Mouse (Mus musculus): ENCODE data around the gene 4932415D10Rik. TPM values are rescaled to one million over a fixed set of nuclear protein-coding genes. Genes with fewer than 3 reads are reported as not detected.

The 4932415D10Rik gene
- polyA plus RNA-seq (2012; rRNA removed): 0.01 TPM in 1 of 2 replicates, not detected in the other

DNA sequence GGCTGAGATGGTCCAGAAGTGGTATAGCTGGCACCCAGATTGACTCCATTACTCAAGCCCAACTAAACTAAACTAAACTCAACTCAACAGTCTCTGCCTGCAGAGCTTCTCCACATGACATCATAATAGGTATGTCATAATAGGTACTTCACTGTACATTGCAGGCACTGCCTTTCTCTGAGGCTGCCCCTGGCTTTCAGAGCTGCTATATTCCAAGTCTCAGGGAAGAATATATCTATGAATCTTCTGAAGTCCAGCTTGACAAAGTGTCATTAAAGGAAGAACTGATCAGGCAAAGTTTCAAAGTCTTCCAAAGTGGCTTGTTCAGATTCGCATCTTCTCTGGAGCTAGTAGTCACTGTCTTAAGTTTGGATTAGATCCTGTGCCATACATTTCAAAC is at the start of gene 4932415D10Rik:
Gene 4932415D10Rik (minus strand): TSS at position 101 of the 400 bp plus-strand sequence.
- Histone ChIP-seq H3K27me3 (replicated peaks; ENCODE audit: control insufficient read depth, insufficient read depth, low read length) (no peaks in the 10 kb centered on the region), H3K4me1 (ENCODE audit: control insufficient read depth, insufficient read depth, low read length) (no peaks in the 10 kb centered on the region), H3K36me3 (ENCODE audit: control insufficient read depth, insufficient read depth, low read length) (no peaks in the 10 kb centered on the region), H3K27ac (ENCODE audit: insufficient read depth, low read depth, low read length) (no peak within 1 kb of the TSS), H3K4me3 (ENCODE audit: insufficient read depth, low read depth, low read length) (no peak within 1 kb of the TSS)
- 94% methylated on average over 1 of the region's 1 CpGs for WGBS
- no peak for TF ChIP-seq CTCF (conservative IDR thresholded peaks at IDR 0.05; ENCODE audit: insufficient read depth, insufficient read length, low read depth, low read length)
- no peak for TF ChIP-seq POLR2A (IDR thresholded peaks at IDR 0.05; ENCODE audit: low read depth, low read length)
- no peak for DNase-seq

DNA sequence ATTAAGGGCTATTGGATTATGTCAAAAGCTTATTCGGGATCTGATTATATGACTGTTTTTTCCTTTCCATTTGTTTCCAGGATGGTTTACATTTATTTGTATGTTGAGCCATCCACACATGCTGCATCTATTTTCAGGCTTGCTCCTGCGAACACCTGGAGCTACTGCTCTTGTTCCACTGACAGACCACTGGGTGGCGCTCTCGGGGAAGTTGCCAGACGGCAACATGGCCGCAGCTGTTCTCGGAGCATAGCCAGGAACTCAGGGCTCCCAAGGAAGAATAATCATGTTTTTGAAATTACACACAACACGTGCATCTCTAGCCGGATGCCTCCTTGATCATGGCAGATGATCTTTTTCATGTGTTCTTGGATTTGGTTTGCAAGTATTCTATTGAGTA is 45.5 kb upstream of the 4932415D10Rik start:
- 93% methylated on average over 9 of the region's 9 CpGs for WGBS
- peaks cover 4% of the 10 kb centered on the region; the same call in 1 of the 2 replicates for H3K36me3 ChIP-seq (ENCODE audit: control insufficient read depth, insufficient read depth, low read length)
- no peaks in the 10 kb centered on the region for H3K4me1 ChIP-seq (ENCODE audit: control insufficient read depth, insufficient read depth, low read length)
- no peaks in the 10 kb centered on the region for H3K27me3 ChIP-seq (replicated peaks; ENCODE audit: control insufficient read depth, insufficient read depth, low read length)
- TF ChIP-seq POLR2A (IDR thresholded peaks at IDR 0.05; ENCODE audit: low read depth, low read length) (no peak), CTCF (conservative IDR thresholded peaks at IDR 0.05; ENCODE audit: insufficient read depth, insufficient read length, low read depth, low read length) (no peak)
- H3K27ac ChIP-seq (ENCODE audit: insufficient read depth, low read depth, low read length): no peak overlapping the region
- no peak for DNase-seq
- H3K4me3 ChIP-seq (ENCODE audit: insufficient read depth, low read depth, low read length): no peak overlapping the region

DNA sequence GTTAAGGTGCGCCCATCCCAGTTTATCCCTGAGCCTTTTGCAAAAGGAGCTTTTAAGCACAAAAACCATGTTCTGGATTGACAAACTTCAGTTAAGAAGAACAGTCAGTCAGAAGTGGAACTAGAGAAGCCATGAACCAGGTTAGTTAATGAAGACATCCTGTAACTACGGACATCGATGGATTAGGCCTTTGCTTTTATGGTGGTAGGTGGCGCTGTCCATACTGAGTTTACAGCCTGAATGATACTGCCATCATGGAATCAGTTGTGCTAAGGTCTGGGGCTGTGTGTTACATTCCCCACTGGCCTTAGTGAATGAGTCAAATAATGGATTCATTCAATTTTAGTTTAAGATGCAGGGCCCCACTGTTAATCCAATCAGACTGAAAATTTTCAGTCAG is 39.0 kb upstream of the 4932415D10Rik start:
- no peak overlapping the region for H3K27ac ChIP-seq (ENCODE audit: insufficient read depth, low read depth, low read length)
- H3K4me3 ChIP-seq (ENCODE audit: insufficient read depth, low read depth, low read length): no peak overlapping the region
- 96% methylated on average over 4 of the region's 4 CpGs for WGBS
- TF ChIP-seq POLR2A (IDR thresholded peaks at IDR 0.05; ENCODE audit: low read depth, low read length): no peak
- no peak for TF ChIP-seq CTCF (conservative IDR thresholded peaks at IDR 0.05; ENCODE audit: insufficient read depth, insufficient read length, low read depth, low read length)
- no peaks in the 10 kb centered on the region for H3K4me1 ChIP-seq (ENCODE audit: control insufficient read depth, insufficient read depth, low read length)
- H3K36me3 ChIP-seq (ENCODE audit: control insufficient read depth, insufficient read depth, low read length): no peaks in the 10 kb centered on the region
- DNase-seq: no peak
- no peaks in the 10 kb centered on the region for H3K27me3 ChIP-seq (replicated peaks; ENCODE audit: control insufficient read depth, insufficient read depth, low read length)

DNA sequence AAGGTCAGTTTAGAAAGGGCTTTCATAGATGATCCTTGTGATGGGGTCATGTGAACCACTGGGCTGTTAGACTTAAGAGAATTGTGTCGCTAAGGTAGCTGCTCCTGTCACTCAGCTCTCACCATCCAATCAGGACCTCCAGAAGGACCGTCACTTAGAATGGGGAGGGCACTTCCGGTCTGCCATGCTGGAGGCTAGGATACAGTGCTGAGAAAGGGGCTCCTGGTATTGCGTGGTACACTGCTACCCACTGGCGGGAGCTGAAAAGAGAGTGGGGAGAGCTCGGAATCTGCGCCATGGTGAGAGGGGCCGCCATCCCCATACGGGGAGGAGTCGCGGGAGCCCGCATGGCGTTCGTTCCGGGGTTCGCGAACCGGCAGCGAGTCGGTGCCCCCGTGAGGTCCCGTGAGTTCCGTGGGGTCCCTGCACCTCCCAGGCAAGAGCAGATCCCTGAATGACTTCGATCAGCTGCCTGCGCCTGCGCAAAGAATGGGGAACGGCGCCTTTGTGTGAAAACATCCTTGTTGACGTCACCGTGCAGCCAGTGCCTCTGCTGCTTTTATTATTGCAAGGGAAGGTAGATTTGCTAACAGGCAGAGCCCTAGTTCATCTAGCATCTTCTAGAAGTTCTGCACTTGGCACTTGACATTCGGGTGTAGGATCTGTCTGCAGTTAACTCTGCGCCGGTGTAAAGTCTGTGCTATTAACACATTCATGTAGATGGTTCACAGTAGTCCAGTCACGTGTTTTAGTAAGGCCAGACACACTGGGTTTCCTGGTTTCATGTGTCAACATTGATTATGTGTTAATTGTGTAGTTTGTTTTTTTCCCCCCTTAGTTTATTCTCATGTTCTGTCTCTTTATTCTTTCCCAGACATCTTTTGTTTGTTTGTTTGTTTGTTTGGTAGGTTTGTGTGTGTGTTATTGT is 38.0 kb upstream of the 4932415D10Rik start, which contains the start of gene Gm4924:
Gene Gm4924 (plus strand): TSS at position 173 of the 928 bp plus-strand sequence.
- no peak for TF ChIP-seq CTCF (conservative IDR thresholded peaks at IDR 0.05; ENCODE audit: insufficient read depth, insufficient read length, low read depth, low read length)
- TF ChIP-seq POLR2A (IDR thresholded peaks at IDR 0.05; ENCODE audit: low read depth, low read length): no peak
- H3K36me3 ChIP-seq (ENCODE audit: control insufficient read depth, insufficient read depth, low read length): no peaks in the 10 kb centered on the region
- H3K27ac ChIP-seq (ENCODE audit: insufficient read depth, low read depth, low read length): no peak within 1 kb of the TSS
- H3K27me3 ChIP-seq (replicated peaks; ENCODE audit: control insufficient read depth, insufficient read depth, low read length): no peaks in the 10 kb centered on the region
- DNase-seq: peak; percentile 89
- peak within 1 kb of the TSS; percentile 67 for H3K4me3 ChIP-seq (ENCODE audit: insufficient read depth, low read depth, low read length)
- WGBS: 3% methylated on average over 34 of the region's 34 CpGs
- H3K4me1 ChIP-seq (ENCODE audit: control insufficient read depth, insufficient read depth, low read length): no peaks in the 10 kb centered on the region

DNA sequence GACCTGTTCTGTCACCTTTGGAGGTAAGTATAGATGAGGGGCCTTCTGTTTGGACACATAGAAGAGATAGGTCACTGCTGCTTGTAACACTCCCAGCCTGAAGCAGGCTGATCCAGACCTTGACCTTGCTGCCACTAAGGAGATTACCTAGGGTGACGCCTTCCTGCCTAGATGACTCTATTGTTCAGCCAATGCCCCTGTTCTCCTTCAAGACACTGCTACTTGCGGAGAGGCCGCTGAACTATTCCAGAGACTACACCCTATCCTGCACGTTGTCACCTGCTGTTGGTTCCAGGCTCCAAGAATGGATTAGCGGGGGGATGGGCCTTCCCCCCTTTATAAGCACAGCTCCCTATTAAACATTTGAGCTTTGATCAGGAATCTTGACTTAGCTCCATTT is 13.4 kb upstream of the 4932415D10Rik start:
- no peaks in the 10 kb centered on the region for H3K27me3 ChIP-seq (replicated peaks; ENCODE audit: control insufficient read depth, insufficient read depth, low read length)
- no peak for DNase-seq
- no peaks in the 10 kb centered on the region for H3K4me1 ChIP-seq (ENCODE audit: control insufficient read depth, insufficient read depth, low read length)
- H3K36me3 ChIP-seq (ENCODE audit: control insufficient read depth, insufficient read depth, low read length): no peaks in the 10 kb centered on the region
- H3K4me3 ChIP-seq (ENCODE audit: insufficient read depth, low read depth, low read length): no peak overlapping the region
- H3K27ac ChIP-seq (ENCODE audit: insufficient read depth, low read depth, low read length): no peak overlapping the region
- TF ChIP-seq POLR2A (IDR thresholded peaks at IDR 0.05; ENCODE audit: low read depth, low read length) (no peak), CTCF (conservative IDR thresholded peaks at IDR 0.05; ENCODE audit: insufficient read depth, insufficient read length, low read depth, low read length) (no peak)
- WGBS: 87% methylated on average over 5 of the region's 5 CpGs

DNA sequence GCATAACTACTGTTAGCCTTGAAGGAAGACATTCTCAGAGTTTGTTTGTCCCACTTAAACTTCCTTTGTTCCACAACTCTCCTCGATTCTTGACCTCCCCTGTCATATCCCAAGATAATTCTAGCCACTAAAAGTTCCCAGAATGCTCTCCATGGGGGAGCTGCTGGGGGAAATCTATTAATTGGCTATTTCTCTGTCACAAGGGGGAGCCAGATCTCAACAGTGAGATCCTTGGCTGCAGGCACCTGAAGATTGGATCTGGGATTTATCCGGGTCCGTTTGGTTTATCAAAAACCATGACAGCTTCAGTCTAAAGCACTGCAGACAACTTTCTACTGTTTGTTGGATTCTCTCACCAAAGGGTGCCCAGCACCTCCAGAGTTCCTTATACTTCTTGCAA is 3.8 kb upstream of the 4932415D10Rik start:
- TF ChIP-seq CTCF (conservative IDR thresholded peaks at IDR 0.05; ENCODE audit: insufficient read depth, insufficient read length, low read depth, low read length) (no peak), POLR2A (IDR thresholded peaks at IDR 0.05; ENCODE audit: low read depth, low read length) (no peak)
- Histone ChIP-seq H3K27me3 (replicated peaks; ENCODE audit: control insufficient read depth, insufficient read depth, low read length) (no peaks in the 10 kb centered on the region), H3K27ac (ENCODE audit: insufficient read depth, low read depth, low read length) (no peak overlapping the region), H3K4me3 (ENCODE audit: insufficient read depth, low read depth, low read length) (no peak overlapping the region), H3K36me3 (ENCODE audit: control insufficient read depth, insufficient read depth, low read length) (no peaks in the 10 kb centered on the region), H3K4me1 (ENCODE audit: control insufficient read depth, insufficient read depth, low read length) (no peaks in the 10 kb centered on the region)
- DNase-seq: peak; percentile 1
- 63% methylated on average over 3 of the region's 3 CpGs for WGBS

DNA sequence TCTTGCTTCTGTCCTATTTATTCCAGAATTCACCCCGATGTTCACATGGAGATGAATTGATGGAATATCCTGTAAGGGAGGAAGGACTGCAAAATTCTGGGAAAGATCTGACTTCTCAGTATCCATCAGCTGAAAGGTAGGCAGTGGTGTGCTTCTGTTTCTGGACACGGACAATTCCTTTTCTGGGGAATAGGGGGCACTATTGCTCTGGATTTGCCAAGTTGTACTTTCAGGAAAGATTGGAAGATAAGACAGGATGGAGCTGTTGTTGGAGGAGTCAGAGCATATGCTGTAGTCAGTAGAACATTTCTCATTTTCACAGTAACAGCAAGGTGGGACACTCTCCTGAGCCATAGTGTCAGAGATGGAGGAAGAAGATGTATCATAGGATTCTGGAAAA is 19.9 kb downstream of the 4932415D10Rik start:
- Histone ChIP-seq H3K36me3 (ENCODE audit: control insufficient read depth, insufficient read depth, low read length) (no peaks in the 10 kb centered on the region), H3K27ac (ENCODE audit: insufficient read depth, low read depth, low read length) (no peak overlapping the region), H3K4me3 (ENCODE audit: insufficient read depth, low read depth, low read length) (no peak overlapping the region), H3K27me3 (replicated peaks; ENCODE audit: control insufficient read depth, insufficient read depth, low read length) (no peaks in the 10 kb centered on the region), H3K4me1 (ENCODE audit: control insufficient read depth, insufficient read depth, low read length) (no peaks in the 10 kb centered on the region)
- 49% methylated on average over 2 of the region's 2 CpGs for whole genome bisulfite sequencing
- TF ChIP-seq CTCF (conservative IDR thresholded peaks at IDR 0.05; ENCODE audit: insufficient read depth, insufficient read length, low read depth, low read length) (no peak), POLR2A (IDR thresholded peaks at IDR 0.05; ENCODE audit: low read depth, low read length) (no peak)
- DNase-seq: no peak
